Mouse (Mus musculus): ENCODE data around the gene Mettl16.

Mettl16 gene

DNA sequence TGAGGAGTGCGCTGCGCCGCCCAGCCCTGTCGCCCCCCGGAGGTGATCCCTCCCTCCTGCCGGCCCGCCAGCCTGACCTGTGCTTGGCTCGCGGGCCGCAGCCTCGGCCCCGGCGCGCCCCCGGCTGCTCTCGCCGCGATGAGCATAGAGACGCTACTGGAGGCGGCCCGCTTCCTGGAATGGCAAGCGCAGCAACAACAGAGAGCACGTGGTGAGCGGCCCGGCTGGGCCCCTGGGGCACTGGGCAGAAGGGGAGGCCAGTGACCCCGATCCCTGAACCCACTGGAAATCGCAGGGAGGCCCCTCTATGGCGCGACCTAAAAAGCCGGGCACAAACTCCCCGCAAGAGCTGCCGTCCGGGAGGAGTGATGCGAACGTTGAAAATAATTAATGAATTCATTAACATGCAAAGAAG is 60.6 kb downstream of the Mettl16 start:
- in situ Hi-C loops (cut with MboI, MseI): loop anchor here (25.0 kb wide), 1 partner anchor 1644 kb away; the partner anchor contains the start of genes Ctns, Emc6, Shpk and Tax1bp3

GRCm38 (mm10) chr11:74831606-74832451 is 61.2 kb downstream of the Mettl16 start:
- in situ Hi-C loops (cut with MboI, MseI): loop anchor here (25.0 kb wide), 1 partner anchor 1645 kb away; the partner anchor contains the start of genes Ctns, Emc6, Shpk and Tax1bp3

DNA sequence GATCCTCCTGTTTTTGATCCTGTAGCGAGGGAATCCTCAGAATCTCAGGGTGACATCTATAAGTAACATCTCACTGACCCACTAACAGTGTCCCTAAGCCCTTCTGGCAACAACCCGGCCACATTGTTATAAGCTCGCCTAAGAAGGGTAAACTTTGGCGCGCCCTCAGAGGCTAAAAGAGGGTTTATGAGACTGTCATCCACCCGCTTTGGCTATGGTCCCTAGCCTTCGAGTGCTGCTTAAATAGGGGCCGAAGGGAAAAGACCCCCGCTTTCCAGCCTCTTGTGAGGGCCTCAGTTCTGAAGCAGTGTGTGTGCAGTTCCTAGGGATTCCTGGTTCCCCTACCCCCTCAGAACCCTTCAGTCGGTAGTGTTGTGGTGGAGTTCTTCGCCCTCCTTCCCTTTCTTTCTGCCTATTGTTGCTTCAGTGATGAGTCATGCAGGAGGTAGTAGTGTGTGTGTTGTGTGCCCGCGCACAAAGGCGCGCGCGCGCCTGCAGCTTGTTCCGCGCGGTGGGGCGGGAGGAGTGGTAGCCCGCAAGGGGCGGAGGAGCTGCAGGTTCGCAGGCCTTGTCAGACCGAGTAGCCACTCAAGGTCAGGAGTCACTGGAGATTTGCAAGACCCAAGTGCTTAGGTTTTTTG is 62.0 kb downstream of the Mettl16 start:
- in situ Hi-C loops (cut with MboI, MseI): loop anchor here (25.0 kb wide), 1 partner anchor 1645 kb away; the partner anchor contains the start of genes Ctns, Emc6, Shpk and Tax1bp3

DNA sequence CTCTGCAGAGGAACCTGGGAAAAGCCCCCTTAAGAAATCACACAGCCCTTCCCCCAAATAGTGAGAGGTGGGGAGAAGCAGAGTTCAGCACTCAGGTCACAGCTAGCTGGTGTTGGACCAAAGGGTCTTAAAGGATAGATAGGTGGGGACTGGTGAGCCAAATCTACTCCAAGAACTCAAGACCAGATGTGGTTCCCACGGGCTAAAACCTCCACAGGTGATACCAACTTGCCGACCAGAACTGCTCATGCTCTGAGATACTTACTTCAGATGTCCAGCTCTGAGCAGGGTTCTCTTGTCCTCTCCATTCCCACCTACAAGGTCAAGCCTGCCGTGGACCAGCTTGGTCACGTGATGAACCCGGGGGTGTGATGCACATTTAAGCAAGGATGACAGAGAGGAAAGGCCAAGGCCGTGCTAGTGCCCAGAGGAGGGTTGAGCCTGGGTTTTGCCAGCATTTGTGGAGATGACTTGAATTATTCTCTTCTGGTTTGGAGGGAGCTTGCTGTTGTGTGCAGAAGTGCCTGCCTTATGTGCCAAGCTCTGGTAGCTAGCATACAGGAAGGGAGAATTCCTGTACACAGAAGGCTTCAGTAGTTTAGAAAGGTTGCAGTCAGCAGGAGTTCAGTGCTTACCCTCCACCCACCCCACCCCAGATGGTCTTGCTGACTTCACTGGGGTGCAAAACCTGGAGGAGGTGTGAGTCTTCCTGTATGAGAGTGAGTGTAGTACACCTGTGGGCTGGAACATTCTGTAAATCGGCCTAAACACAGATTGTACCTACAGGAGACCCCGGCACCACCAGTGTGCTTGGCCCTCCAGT is 63.1 kb downstream of the Mettl16 start:
- in situ Hi-C loops (cut with MboI, MseI): loop anchor here (25.0 kb wide), 1 partner anchor 1646 kb away; the partner anchor contains the start of genes Ctns, Emc6, Shpk and Tax1bp3

DNA sequence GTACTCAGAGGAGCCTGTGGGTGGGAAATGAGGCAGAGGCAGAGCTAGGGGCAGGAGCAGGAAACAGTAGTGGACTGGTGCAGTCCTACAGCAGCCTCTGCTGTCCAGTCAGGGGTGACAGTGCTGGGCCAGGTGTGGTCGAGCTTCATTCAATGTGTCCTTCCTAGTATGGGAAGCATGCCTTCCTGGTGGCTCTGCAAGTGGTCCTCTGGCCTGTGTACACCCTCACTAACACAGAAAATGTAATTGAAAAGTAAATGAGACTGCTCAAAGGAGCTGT is 63.7 kb downstream of the Mettl16 start:
- in situ Hi-C loops (cut with MboI, MseI): loop anchor here (25.0 kb wide), 1 partner anchor 1647 kb away; the partner anchor contains the start of genes Ctns, Emc6, Shpk and Tax1bp3

DNA sequence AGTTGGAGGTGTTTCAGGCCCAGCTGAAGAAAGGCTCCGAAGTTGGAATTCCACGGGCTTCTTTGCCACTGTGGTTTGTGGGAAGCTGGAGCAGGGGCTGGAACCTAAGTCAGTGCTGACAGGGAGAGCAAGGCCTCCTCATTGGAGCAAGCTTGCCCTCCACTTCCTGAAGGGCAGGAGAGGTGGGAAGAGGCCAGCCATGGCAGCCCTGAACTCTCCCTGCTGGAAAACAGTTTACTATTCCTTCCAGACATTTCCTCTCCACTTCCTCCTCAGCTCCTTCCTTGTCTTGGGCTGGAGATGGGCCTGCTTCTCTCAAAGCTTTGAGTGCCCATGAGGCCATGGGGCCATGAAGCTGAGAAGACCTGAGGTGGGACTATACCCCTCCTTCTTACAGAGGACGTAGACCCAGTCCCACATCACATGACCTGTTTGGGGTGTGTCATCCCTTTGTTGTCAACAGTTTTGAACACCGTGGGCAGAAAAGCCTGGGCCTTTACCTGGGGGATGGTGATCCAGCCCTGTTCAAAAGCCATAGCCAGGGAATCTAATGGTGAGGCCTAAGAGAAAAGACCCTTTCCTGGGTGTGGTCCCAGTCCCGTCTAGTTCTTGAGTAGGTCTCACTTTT is 64.1 kb downstream of the Mettl16 start:
- in situ Hi-C loops (cut with MboI, MseI): loop anchor here (5.0 to 25.0 kb wide), 2 partner anchors 338 to 1647 kb away; partner anchors contain the start of genes Ctns, Emc6, Shpk and Tax1bp3

- in situ Hi-C loops (cut with MboI, MseI): loop anchor here (5.0 to 25.0 kb wide), 2 partner anchors 337 to 1648 kb away; partner anchors contain the start of genes Ctns, Emc6, Shpk and Tax1bp3
Measured at GRCm38 (mm10) chr11:74835593-74836224, 65.1 kb downstream of the Mettl16 start.

GRCm38 (mm10) chr11:74836225-74837055 is 65.8 kb downstream of the Mettl16 start:
- in situ Hi-C loops (cut with MboI, MseI): loop anchor here (5.0 to 25.0 kb wide), 2 partner anchors 336 to 1649 kb away; partner anchors contain the start of genes Ctns, Emc6, Shpk and Tax1bp3

DNA sequence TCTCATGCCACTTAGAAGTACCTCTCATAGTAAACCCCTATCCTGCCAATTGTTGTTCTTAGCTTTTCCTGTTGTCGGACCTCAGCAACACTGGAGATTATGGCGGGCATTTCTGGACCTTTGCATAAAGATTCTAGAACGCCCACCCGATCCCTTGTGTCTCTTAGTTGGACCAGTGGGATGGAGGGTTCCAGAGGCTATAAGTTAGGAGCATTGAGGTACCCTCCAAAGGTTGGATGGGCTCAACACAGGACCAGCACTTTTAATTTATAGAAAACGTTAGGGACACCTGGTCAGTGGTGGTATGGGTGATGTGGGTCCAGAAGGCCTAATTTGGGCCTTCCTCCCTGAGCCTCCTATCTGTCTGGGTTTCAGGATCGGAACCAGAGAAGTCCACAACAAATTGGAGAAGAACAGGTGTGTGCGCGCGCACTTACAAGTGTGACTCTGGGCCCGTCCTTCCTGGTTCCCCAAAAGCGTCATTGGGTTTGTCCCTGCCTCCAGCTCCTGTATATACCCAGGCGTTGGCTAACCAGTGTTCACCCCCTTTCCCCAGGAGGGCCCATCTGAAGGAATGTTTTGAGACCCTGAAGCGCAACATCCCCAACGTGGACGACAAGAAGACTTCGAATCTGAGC is 66.5 kb downstream of the Mettl16 start:
- in situ Hi-C loops (cut with MboI, MseI): loop anchor here (5.0 to 25.0 kb wide), 2 partner anchors 335 to 1650 kb away; partner anchors contain the start of genes Ctns, Emc6, Shpk and Tax1bp3

GRCm38 (mm10) chr11:74837694-74838431 is 67.2 kb downstream of the Mettl16 start:
- in situ Hi-C loops (cut with MboI, MseI): loop anchor here (5.0 to 25.0 kb wide), 2 partner anchors 334 to 1651 kb away; partner anchors contain the start of genes Ctns, Emc6, Shpk and Tax1bp3

- in situ Hi-C loops (cut with MboI, MseI): loop anchor here (5.0 to 25.0 kb wide), 2 partner anchors 334 to 1651 kb away; partner anchors contain the start of genes Ctns, Emc6, Shpk and Tax1bp3
Measured at GRCm38 (mm10) chr11:74838441-74838840, 67.8 kb downstream of the Mettl16 start.

- in situ Hi-C loops (cut with MboI, MseI): loop anchor here (5.0 to 25.0 kb wide), 2 partner anchors 333 to 1652 kb away; partner anchors contain the start of genes Ctns, Emc6, Shpk and Tax1bp3
Measured at GRCm38 (mm10) chr11:74838971-74839370, 68.3 kb downstream of the Mettl16 start.

DNA sequence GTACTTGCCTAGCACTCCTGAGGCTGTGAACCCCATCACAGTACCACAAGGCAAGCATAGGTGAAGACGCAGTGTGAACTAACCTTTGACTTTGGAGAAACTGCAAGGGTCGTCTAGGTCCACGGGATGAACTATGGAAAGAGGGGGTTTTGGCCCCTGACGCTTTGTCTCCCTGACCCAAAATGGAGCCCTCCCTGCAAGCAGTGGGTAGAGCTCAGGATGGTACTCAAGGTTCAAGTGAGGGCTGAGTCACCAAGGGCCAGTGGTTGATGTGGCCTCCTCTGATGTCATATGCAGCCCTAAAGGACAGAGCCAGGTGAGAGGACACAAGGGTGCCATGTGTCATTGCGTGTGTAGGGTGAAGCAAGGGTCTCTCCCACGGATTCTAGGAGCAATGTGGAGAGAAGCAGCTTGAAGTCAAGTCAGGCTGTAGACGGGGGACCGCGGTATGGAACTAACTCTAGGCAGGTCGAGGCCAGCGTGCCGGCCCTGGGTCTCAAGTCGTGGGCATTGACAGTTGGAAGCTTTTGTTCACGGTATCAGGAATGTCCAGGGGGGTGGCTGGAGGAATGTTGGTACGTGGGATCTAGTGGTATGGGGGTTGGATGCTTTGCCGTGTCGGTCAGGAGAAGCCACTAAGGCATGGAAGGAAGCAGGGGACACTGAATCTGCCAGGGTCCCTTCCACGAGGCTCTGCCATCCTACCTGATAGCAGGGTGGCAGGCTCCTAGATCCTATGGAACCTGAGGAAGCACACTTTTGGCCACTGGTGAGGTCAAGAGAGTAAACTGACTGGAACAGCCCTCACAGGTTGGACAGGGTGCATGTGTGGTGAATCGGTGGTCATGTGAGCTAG is 69.5 kb downstream of the Mettl16 start:
- in situ Hi-C loops (cut with MboI, MseI): loop anchor here (5.0 to 25.0 kb wide), 2 partner anchors 332 to 1653 kb away; partner anchors contain the start of genes Ctns, Emc6, Shpk and Tax1bp3

DNA sequence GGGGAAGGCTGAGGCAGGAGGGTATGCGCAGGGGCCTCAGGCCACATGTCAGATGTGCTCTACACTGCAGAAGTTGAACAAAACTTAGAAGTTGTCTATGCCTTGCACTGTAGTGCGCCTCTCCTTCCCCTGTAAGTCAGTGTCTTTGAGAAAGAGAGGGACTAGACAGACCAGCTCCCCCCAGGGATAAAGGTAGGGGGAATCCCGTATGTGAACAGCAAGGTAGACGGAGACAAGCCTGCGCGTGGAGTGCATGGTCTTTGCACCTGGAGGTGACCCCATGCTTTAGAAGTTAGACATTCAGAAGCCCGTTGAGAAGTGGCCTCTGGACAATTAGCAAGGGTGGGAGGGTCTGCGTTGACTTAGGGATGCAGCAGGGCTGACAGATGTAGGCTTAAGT is 70.1 kb downstream of the Mettl16 start:
- in situ Hi-C loops (cut with MboI, MseI): loop anchor here (25.0 kb wide), 1 partner anchor 1653 kb away; the partner anchor contains the start of genes Ctns, Emc6, Shpk and Tax1bp3

DNA sequence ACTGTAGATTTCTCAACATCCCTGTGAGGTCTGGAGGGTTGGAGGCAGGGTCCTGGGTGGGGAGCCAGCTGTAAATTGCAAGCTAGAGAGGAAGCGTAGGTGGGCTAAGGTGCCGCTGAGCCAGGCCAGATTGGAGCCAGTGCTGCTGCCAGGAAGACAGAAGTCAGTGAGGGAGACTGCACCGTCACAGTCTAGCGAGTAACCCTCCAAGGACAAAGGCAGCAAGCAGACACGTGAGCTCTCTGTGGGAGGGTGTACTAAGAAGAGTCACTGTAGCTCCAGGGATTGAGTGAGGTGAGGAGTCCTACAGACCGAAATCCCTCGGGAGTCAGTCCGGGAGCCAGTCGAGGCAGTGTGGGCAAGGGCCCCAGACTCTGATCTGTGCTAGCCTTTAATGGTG is 70.7 kb downstream of the Mettl16 start:
- in situ Hi-C loops (cut with MboI, MseI): loop anchor here (25.0 kb wide), 1 partner anchor 1654 kb away; the partner anchor contains the start of genes Ctns, Emc6, Shpk and Tax1bp3

GRCm38 (mm10) chr11:74842045-74842444 is 71.4 kb downstream of the Mettl16 start:
- in situ Hi-C loops (cut with MboI, MseI): loop anchor here (25.0 kb wide), 1 partner anchor 1655 kb away; the partner anchor contains the start of genes Ctns, Emc6, Shpk and Tax1bp3

Measured in T-helper 1 cell (primary cell).